Mouse (Mus musculus) lung, postnatal 0 days (tissue): ENCODE results near the gene Icam4.

Source experiments
- CTCF ChIP-seq: IDR thresholded peaks from 2 replicates; pipeline ENCODE4 v1.5.1; 2016; ENCODE audit warnings: antibody characterized with exemption, mild to moderate bottlenecking
- EP300 ChIP-seq: IDR thresholded peaks from 2 replicates; pipeline ENCODE4 v1.6.1; 2016; ENCODE audit warnings: antibody characterized with exemption, mild to moderate bottlenecking, control low read depth

- TF ChIP-seq CTCF, result no peak
- TF ChIP-seq EP300, result no peak
Observed at GRCm38 (mm10) chr9:21036666-21037065, 7.5 kb downstream of the Icam4 start.
